Mouse (Mus musculus): ENCODE results near the gene Gm17545.
A peak's percentile ranks its signal among the peaks of the same experiment; 100 is the strongest.

- TF ChIP-seq EP300 (IDR thresholded peaks at IDR 0.05; ENCODE audit: insufficient read depth, low read depth, low read length) (no peak), CTCF (IDR thresholded peaks at IDR 0.05) (no peak), POLR2A (IDR thresholded peaks at IDR 0.05; ENCODE audit: insufficient read depth, low read depth, low read length) (peak; percentile 71)
These were observed 21.4 kb downstream of the Gm17545 start, which contains the start of gene Bbs9 for GRCm38 (mm10) chr9:22475424-22475868.

All from heart, adult 2 months (tissue).